Mouse (Mus musculus): ENCODE data around the gene Arhgap18.

Arhgap18 gene

DNA sequence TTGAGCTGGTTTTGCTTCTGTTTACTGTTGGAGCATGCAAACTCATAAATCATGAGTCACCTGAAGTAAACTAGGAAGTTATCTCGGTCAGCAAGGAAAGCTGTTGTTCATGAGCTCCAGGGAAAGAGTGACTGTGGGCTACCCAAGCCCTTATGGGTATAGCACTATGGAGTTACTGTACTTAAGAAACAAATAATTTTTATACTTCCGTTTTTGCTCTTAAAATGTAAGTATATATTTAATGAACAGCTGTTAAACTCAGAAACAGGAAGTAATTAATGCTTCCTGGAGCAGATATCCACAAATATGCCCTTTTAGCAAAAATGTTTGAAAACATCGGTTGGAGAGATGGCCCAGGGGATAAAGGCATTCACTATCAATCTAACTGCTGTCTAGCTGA is 27.4 kb downstream of the Arhgap18 start:
- DNase-seq (ENCODE audit: low spot score) = no peak

DNA sequence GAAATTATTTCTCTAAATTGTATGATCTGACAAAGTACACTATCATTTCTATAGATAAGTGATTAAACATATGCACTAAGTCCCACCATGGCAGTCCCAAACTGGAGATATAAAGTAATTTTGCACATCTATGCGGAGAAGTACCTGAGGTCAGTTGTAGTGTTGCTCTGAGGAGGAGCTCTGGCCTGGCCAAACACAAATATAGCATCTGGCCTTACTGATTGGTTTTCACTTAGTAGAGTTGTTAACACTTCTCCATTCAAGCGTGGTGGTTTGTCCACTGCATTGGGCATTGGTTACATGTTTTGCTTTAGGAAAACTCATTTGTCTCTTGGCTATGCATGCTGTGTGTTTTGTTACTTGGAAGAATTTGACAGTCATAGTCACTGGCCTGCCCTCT is 36.5 kb downstream of the Arhgap18 start:
- no peak for DNase-seq (ENCODE audit: low spot score)

DNA sequence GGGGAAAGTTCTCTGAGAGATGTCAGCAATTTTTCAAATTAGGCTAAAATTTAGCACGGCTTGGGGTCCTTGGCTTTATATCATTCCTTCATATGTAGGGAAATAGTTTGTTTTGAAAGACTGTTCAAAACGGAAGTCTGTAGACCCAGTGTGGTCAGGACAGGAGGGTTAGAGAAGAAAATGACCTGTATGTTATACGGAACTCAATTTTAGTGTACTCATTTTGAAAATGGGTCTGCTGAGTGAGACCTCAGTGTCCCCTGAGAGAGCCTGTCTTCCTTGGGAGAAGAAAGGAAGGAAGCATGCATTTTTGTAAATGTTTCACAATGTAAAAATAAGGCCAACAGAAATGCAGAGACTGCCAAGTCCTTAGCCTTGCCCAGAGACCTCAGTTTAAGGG is 38.6 kb downstream of the Arhgap18 start:
- no peak for DNase-seq (ENCODE audit: low spot score)

DNA sequence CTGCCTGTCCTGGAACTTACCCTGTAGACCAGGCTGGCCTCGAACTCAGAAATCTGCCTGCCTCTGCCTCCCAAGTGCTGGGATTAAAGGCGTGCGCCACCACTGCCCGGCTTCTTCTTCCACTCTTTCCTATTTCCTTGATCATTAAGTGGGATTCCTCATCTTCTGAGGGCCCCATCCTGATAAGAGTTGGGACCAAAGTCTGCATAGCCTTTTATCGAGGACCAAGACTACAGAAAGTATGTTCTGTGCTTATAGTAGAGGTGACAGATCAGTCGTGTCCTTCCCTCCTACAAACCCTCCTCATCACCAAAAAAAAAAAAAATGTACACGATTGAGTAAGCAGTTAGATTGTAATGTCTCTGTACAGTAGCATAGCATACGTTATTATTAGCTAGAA is 39.8 kb downstream of the Arhgap18 start:
- no peak for DNase-seq (ENCODE audit: low spot score)

DNA sequence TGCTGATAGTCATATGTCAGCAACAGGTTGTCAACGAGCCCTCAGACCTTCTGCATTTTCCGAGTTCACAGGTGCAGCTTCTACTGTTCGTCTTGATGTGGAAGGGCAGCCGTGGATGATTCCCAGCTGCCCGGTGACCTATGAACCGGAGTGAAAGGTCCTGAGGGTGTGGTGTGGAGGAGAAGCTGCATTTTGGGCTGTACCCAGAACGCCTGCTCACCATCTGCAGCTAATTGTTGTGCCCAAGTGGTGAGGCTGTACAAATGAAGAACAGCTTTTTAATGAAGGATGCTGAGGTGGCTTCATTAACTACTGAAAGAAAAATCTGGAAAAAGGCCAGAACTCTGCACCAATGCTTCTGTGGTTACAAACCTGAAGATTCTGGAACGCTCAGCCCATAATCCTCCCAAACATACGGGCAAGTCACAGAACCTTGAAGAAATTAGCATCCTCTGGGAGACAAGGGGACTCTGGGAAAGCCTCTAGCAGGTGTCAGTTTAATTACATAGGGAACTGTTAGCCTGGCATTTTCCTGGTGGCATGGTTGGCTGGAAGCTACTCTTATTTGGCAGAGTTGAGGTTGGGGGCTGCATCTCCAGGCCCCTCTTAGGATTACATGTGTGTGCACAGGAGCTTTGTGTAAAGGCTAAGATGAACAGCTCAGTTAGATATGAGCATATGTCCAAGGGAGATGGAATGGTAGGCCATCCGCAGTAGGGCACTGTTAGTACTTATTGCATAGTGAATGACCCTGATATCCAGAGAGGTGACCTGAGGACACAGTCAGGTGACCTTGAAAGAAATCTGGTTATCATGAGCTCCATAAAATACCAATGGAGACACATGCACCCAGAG is 43.4 kb downstream of the Arhgap18 start:
- DNase-seq (ENCODE audit: low spot score) = no peak

DNA sequence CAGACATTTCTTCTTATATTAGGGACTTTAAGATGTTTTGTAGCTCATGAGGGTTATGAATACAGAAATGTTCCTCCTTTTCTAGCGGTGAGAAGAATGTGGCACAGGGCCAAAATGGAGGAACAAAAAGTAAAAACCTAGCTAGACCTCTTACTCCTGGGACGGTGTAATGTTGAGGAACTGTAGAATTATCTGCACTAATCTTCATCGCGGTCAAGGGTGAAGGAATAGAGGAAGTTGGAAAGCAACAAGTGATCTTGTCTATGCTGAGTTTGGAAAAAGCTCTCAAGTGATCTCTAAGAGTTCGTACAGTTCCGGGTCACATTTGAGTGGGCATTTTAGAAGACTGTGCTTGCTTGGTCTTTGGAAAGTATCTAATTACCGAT is 44.1 kb downstream of the Arhgap18 start:
- DNase-seq (ENCODE audit: low spot score) = no peak

DNA sequence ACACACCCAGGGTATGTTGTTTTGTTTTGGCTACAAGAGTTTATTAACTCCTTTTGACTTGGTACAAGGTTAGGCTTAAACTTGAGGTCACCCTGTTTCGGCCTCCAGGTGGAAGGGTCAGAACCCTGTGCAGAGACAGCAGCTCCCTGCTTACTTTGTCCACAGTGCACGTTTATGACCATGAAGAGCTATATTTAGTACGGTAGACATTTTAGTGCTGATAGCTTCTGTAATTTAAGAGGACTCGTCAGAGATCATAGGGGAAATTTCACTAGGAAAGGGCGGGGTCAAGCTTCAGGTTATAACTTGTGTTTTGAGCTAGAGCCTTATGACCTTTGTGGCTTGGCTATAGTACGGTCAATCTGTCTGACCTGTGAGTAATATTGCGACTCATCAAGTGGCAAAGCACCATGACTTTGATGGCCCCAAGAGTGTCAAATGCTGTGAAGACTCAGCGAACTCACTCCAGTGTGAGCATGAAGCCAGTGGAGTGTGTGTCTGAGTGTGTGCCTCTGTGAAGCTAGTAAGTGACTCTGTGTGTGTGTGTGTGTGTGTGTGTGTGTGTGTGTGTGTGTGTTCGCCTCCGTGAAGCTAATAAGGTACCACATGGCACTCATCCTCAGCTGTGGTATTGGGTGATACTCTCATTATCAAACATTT is 45.7 kb downstream of the Arhgap18 start:
- DNase-seq (ENCODE audit: low spot score) = no peak

DNA sequence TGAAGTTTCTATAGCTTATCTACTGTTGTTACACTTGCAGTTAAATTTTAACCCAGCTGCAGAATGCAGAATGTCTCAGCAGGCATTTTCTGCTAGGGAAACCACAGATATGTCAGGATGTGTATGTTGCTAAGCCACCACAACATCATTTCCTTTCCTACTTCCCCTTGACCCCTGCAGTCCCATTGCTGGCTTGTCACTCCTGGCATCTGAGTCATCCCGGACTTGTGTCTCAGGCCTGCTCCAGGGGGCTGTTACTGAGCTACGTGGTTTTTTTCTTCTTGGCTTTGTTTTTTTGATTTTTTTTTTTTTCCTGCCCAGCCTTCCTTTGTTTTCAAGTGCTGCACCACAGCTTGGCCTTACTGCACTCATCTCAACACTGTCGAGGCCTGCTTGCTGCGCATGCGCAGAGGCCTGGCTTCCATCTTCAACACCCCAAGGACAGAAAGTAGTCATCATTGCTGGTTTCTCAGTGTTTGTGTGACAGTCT is 46.4 kb downstream of the Arhgap18 start:
- DNase-seq (ENCODE audit: low spot score) = no peak

DNA sequence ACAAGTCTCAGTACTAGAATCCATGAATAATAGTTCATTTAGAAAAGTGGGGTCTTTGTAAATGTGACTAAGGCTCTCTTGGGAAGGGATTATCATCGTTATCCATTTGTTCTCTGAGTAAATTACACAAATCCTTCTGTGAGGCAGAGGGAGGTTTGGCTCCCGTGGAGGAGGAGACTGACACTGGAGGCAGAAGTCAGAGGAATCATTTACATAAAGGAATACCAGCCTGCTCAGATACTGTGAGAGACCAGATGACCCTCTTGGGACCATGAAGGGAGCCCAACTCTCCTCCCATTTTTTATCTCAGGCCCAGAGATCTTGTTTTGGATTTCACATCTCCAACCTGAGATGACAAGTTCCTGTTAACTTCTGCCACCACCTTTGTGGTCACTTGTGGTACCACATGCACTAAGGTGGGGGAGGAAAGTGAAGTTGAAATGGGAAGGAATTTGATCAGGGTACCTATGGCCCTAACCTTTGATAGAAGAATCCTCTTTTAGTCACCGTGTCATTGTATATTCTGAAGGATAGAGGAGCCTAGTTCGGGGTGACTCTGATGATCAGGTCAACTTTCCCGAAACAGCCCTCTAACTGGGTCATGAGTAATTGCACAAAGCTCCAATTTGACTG is 51.2 kb downstream of the Arhgap18 start:
- DNase-seq (ENCODE audit: low spot score) = no peak

DNA sequence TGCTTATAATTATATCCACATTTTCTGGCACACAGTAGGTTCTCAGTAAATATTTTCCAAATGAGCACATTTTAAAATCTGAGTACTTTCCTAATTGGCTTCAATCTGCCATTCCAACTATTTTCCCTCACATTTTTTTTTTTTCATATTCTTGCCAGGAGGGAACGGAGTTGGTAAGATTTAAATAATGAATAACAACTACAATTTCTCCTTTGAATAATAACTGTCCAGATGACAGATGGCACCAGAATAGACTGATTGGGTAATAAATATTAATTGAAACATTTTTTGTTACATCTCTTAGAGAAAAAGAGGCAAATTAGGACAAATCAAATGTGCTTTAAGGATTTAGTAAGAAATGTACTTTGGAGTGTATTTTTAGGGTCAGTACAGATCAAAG is 51.8 kb downstream of the Arhgap18 start:
- no peak for DNase-seq (ENCODE audit: low spot score)

DNA sequence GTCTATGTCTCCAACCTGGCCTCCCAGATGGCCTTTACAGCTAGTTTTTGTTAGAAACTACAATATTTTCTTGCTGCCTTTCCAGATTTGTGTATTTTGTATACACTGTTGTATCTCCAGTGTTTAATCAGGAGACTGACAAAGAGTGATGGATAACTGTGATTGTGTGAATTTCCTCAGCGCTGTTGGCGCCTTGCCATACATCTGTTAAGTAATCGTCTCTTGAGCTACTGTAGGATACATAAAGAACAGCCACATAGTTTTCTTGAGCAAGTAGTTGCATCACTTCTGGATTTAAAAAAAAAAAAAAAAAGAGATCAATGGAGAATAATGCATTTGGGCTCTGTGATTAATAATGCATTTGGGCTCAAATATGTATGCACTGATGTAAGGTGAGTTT is 52.9 kb downstream of the Arhgap18 start:
- no peak for DNase-seq (ENCODE audit: low spot score)

DNA sequence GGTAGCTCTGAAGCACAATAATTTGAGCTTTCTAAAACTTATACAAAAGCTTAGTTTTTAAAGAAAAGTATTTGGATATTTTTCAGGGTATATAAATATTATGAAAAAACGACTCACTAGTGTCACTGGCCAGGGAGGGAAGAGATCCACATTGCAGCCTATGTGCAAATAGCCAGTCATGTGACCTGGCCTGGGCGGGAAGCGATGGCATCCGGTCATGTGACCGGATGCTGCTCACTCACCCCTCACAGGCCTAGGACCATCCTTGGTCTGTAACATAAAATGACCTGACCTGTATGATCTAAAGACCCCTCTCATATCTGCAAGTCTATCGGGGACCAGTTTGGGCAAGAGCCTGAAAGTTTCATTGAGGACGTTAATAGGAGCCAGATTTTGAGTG is 56.8 kb downstream of the Arhgap18 start:
- no peak for DNase-seq (ENCODE audit: low spot score)

DNA sequence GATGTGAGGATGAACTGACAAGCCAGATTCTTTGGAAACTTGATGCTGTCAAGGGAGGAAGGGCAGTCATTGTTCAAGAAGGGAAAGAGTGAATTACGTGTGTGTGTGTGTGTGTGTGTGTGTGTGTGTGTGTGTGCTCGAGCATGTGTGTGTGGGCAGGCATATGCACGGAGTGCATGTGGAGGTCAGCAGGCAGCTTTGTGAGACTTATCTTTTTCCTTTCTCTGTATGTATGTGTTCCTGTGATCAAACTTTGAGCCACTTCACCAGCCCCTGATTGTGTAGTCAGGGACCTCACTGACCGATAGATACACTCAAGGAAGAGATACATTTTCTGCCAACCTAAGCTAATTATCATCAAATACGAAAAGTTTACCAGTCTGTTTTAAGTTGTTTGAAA is 57.6 kb downstream of the Arhgap18 start:
- no peak for DNase-seq (ENCODE audit: low spot score)

DNA sequence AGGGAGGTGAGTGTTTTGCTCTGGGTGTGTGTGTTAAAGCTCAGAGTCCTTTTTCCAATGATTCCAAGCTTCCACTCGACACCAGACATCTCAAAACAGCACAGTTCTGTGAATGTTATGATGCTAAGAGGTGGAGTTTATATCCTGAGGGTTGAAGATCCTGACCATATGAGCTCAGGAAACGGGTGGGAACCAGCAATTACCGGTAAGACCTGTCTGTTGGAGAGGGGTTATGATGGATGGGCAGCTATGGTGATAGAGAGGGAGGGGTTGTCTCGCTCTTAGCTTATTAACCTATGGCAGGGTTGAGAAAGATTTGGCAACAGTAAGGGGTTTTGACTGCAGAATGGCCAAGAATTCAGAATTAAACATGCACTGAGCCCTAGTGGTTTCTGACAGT is 58.1 kb downstream of the Arhgap18 start:
- DNase-seq (ENCODE audit: low spot score) = no peak

DNA sequence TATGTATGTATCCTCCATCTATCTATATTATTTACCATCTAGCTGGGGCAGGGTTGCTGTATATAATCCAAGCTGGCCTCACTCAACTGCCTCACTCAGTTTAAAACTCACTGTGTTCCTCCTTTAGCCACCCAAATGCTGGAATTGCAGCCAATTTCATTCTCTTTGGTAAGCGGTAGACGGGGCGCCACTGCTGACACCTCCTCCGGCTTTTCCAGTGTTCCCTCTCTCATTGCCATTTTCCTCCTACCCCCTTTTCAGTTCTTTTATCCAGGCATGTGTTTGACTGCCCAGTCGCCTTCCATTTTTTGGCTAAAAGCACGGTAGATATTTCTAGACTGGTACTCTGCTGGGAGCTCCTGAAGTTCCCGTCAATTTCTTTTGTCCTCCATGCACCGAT is 62.4 kb downstream of the Arhgap18 start:
- DNase-seq (ENCODE audit: low spot score) = no peak

DNA sequence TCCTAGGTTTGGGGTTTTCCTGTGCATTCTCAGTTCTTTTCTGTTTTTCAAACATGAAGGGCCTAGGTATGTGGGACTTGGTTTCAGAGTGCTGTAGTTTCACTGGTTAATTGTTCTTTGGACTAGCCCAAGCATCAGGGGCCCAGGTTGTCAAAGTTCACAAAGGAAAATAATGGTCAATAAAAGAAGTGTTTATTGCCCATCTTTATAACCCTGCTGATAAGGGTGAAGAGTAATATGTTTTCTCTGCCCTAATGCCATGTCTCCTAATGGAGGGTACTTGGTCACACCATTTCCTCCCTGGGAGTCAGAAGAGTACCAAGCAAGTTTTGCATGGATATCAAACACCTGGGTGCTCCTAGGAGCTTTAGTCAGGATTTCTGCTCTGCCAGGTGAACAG is 67.1 kb downstream of the Arhgap18 start:
- DNase-seq (ENCODE audit: low spot score) = no peak

DNA sequence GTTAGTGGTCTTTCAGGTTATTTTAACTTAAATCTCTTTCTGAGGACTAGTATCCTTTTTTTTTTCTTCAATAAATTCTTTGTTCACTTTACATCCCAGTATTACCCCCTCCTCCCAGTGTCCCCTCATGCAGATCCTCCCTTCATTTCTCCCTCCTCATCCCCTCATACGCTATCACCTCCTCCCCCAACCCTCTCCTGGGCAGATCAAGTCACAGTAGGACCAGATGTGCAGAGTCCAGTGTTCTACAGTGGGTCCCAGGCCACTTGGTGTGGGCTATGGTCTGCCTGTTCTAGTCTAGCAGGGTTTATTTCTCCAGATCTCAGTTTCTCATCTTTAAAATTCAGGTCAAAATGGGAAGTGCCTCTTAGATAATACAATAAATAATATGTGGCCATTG is 67.7 kb downstream of the Arhgap18 start:
- no peak for DNase-seq (ENCODE audit: low spot score)

DNA sequence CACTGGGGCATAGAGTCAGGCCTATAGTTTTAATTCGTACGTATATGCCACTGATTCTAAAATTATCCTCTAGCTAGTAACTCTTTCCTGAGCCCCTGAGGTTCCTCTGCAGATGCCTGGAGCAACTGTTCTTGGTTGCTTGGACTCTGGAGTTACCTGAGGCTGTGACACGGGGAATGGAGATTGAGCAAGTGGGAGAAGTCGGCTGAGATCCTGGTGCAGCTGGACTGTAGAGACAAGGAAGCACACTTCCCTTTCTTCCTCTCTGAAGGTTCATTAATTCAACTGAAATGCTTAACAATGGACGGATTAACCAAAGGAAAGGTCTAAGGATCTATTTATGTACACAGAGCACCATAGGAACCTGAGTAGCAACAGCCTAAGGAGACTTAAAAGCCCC is 70.8 kb downstream of the Arhgap18 start:
- DNase-seq (ENCODE audit: low spot score) = no peak

DNA sequence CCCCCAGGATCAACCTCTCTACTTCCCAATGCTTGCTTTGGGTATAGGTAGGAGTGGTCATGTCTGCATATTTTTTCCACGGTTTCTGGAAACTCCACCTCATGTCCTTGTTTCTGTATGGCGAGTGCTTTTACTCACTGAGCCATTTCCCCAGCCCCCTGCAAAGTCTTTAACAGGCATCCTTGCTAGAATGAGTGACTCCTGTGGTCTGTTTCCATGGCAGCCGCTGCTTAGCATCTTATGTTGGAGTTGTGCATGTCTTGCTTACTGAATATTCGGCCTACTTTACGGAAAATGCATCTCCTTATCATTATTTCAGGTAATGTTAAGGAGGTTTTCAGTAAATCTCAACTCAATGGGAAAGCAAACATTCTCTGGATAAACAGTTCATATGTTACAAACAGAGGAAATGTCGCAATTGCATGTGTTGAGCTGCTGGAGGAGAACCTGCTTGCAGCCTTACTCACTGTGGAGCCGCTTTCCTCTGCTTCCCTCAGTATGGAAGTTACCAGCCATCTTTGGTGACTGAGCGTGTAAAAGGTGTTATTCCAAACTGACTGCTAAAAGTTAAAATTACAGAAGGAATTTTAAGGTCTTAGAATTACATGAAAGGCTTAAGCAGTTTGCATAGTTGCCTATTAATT is 72.1 kb downstream of the Arhgap18 start:
- DNase-seq (ENCODE audit: low spot score) = no peak

DNA sequence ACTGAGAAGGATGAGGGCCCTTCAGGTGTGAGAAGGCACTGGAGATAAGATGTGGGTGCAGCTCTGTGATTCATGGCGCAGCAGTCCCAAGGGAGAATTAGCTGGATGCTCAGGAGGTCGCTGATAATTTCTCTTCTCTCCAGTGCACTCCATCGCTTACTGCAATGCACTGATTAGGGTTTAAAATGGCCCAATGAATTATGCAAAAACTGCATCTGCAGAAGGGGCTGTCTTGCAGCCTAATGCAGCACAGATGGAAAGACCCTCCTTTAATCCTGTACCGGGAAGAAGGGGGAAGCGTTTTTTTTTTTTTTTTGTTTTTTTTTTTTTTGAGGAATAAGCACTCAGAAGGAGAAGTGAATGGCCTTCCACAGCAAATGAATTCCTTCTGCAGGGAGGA is 74.1 kb downstream of the Arhgap18 start:
- no peak for DNase-seq (ENCODE audit: low spot score)

DNA sequence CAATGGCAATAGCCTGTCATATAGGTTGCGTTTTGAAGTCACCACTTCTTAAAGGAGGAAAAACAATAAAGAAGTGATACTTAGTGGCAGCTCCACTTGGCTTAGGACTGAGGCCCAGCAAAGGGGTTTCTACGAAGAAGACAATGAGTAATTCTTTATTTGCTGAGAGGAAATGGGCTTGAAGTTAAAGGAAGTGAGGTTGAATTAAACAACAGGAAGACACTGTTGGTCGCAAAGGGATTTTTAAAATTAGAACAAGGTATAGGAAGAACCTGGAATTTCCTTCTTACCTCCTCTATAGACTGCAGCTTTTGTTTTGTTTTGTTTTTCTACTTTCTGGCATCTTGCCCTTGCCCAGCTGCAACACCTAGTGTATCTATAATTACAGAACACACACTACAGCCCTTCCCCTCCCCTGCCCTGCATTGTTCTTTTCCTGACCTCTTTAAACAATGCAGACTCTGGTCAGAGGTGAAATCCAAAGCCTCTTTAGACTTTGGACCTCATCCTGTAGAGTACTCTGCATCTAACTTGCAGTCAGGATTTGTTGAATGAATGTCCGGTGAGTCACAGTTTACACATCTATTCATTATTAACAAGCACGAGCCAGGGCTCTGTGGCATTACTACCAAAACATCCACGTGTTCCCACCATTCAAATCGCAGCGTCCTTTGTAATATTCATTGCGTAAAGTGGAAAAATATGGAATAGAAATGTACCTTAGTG is 75.4 kb downstream of the Arhgap18 start:
- DNase-seq (ENCODE audit: low spot score) = no peak

DNA sequence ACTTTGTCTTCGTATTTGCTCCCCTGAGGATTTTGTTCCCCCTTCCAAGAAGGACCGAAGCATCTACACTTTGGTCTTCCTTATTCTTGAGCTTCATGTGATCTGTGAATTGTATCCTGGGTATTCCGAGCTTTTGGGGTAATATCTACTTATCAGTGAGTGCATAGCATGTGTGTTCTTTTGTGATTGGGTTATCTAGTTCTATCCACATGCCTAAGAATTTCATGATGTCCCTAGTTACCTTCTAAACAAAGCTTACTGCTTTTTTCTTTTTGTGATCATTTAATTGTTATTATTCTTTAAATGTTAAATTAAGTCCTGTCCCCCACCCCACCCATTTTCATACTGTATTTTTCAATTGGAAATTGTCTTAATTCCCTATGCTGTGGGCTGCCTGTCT is 78.8 kb downstream of the Arhgap18 start:
- no peak for DNase-seq (ENCODE audit: low spot score)
